Mouse (Mus musculus): ENCODE measurements at regions not wholly inside any gene's neighbourhood (a gene's known extent, or its start where the extent isn't known, plus 50 kb on each side); places are given as distances from the start of the nearest gene placed in this dataset.

DNA sequence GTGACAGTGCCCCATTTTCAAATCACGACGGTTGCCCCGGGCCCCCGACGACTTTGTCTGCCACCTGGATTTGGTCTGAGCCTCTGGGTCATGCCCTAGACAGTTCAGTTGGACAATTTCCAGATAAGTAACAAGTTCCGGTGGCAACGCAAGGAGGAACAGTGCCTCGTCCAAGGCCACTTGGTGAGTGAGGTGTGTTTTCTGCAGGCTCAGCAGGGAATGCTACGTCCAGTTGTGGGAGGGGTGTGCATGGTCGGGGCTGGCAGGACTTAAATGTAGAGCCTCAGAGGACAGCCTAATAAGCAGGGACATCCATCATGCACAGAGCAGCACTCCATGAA, 78.7 kb upstream of the Prok2 start:
- no peak for TF ChIP-seq EP300 (IDR thresholded peaks at IDR 0.05; ENCODE audit: low read depth)
- no peak for TF ChIP-seq CTCF (IDR thresholded peaks at IDR 0.05; ENCODE audit: low read depth)
